Mouse (Mus musculus): ENCODE results near the gene Upf1. TPM values are rescaled to one million over a fixed set of nuclear protein-coding genes. Genes with fewer than 3 reads are reported as not detected.

Gene Upf1
- polyA plus RNA-seq, 1 experiment from 2014 or later: 18.1 TPM

DNA sequence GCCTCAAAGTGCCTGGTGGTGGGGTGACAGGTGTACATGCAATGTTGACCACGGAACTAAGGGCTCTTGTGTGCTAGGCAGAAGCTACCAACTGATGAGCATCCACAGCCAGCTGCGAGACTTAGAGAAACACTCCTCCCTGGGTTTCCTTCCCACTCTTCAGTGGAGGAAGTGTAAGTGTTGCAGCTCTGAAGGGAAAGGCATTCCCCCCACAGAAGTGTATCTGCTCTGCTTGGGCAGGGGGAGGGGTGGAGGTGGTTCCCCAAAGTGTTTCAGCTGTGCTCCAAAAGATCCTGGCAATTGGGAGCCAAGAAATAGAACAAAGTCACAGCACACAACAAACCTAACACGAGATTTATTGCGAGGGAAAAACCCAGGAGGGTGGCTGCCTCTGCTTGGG, 926 bp upstream of the Upf1 start:
- Histone ChIP-seq H3K4me3 (ENCODE audit: control insufficient read depth in 1 of 2, insufficient read depth in 1 of 2, low read depth in 1 of 2, low read length in 2 of 2) (peak overlapping the region in 1 of 2 experiments; percentile 99; a peak in 2 of 4 replicates), H3K4me1 (ENCODE audit: control insufficient read depth in 2 of 2, insufficient read depth in 2 of 2, low read length in 2 of 2) (peaks cover 25 to 34% of the 10 kb centered on the region in 2 experiments), H3K27me3 (ENCODE audit: control insufficient read depth, insufficient read depth, low read length) (no peaks in the 10 kb centered on the region), H3K36me3 (ENCODE audit: control insufficient read depth, insufficient read depth, low read length) (peaks cover 14% of the 10 kb centered on the region), H3K9me3 (ENCODE audit: control insufficient read depth, low read length) (no peaks in the 10 kb centered on the region), H3K9ac (ENCODE audit: low read length) (peak overlapping the region; percentile 71), H3K4me2 (ENCODE audit: low read length) (peak overlapping the region; percentile 78), H3K27ac (replicated peaks in 1 of 2; ENCODE audit: control insufficient read depth in 1 of 2, insufficient read depth in 1 of 2, low read depth in 2 of 2, low read length in 2 of 2) (peak overlapping the region in 1 of 2 experiments; percentile 68; a peak in 1 of 4 replicates)
- no peak for ATAC-seq (ENCODE audit: insufficient number of reproducible peaks, insufficient read depth, low FRiP score, low read depth)
- WGBS: 61% methylated on average over 4 of the region's 4 CpGs

DNA sequence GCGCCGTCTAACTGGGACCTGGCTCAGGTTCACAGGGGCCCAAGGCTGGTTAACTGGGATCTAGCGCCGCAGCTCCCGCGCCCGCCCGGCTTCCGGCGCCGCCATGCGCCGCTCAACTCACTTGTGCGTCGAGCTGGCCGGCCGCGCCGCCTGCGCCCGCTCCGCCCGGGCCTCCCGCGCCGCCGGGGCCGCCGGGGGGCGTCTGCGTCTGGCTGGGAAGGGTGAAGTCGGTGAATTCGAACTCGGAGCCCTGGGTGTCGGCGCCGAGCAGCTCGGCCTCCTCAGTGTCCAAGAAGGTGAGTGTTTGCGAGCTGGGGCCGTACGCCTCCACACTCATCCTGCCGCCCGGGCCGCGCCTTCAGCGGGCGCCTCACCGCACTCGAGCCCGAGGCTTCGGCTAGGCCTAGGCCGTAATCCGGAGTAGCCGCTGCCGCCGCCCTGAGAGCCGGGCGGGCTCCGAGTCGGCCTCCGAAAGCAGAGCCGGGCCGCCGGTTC, 374 bp downstream of the Upf1 start:
- H3K9me3 ChIP-seq (ENCODE audit: control insufficient read depth, low read length): no peaks in the 10 kb centered on the region
- peak overlapping the region; percentile 99 for H3K4me2 ChIP-seq (ENCODE audit: low read length)
- peak overlapping the region; percentile 80 to 99 for H3K4me3 ChIP-seq (ENCODE audit: control insufficient read depth in 1 of 2, insufficient read depth in 1 of 2, low read depth in 1 of 2, low read length in 2 of 2)
- peak; percentile 27 for ATAC-seq (ENCODE audit: insufficient number of reproducible peaks, insufficient read depth, low FRiP score, low read depth)
- H3K4me1 ChIP-seq (ENCODE audit: control insufficient read depth in 2 of 2, insufficient read depth in 2 of 2, low read length in 2 of 2): peaks cover 27 to 34% of the 10 kb centered on the region in 2 experiments
- H3K36me3 ChIP-seq (ENCODE audit: control insufficient read depth, insufficient read depth, low read length): peaks cover 25% of the 10 kb centered on the region
- H3K9ac ChIP-seq (ENCODE audit: low read length): peak overlapping the region; percentile 98
- peak overlapping the region in 1 of 2 experiments; percentile 88; a peak in 2 of 4 replicates for H3K27ac ChIP-seq (replicated peaks in 1 of 2; ENCODE audit: control insufficient read depth in 1 of 2, insufficient read depth in 1 of 2, low read depth in 2 of 2, low read length in 2 of 2)
- H3K27me3 ChIP-seq (ENCODE audit: control insufficient read depth, insufficient read depth, low read length): no peaks in the 10 kb centered on the region
- WGBS: under 1% methylated on average over 58 of the region's 64 CpGs

GRCm38 (mm10) chr8:70352000-70352384, 1.1 kb downstream of the Upf1 start:
- Histone ChIP-seq H3K4me2 (ENCODE audit: low read length) (peak overlapping the region; percentile 99), H3K9ac (ENCODE audit: low read length) (peak overlapping the region; percentile 98), H3K4me3 (ENCODE audit: control insufficient read depth in 1 of 2, insufficient read depth in 1 of 2, low read depth in 1 of 2, low read length in 2 of 2) (peak overlapping the region; percentile 80 to 99), H3K27ac (replicated peaks in 1 of 2; ENCODE audit: control insufficient read depth in 1 of 2, insufficient read depth in 1 of 2, low read depth in 2 of 2, low read length in 2 of 2) (peak overlapping the region in 1 of 2 experiments; percentile 88; a peak in 1 of 4 replicates), H3K4me1 (ENCODE audit: control insufficient read depth in 2 of 2, insufficient read depth in 2 of 2, low read length in 2 of 2) (peaks cover 27 to 34% of the 10 kb centered on the region in 2 experiments), H3K36me3 (ENCODE audit: control insufficient read depth, insufficient read depth, low read length) (peaks cover 25% of the 10 kb centered on the region), H3K9me3 (ENCODE audit: control insufficient read depth, low read length) (no peaks in the 10 kb centered on the region), H3K27me3 (ENCODE audit: control insufficient read depth, insufficient read depth, low read length) (no peaks in the 10 kb centered on the region)
- WGBS: 12% methylated on average over 3 of the region's 3 CpGs
- ATAC-seq (ENCODE audit: insufficient number of reproducible peaks, insufficient read depth, low FRiP score, low read depth): no peak

DNA sequence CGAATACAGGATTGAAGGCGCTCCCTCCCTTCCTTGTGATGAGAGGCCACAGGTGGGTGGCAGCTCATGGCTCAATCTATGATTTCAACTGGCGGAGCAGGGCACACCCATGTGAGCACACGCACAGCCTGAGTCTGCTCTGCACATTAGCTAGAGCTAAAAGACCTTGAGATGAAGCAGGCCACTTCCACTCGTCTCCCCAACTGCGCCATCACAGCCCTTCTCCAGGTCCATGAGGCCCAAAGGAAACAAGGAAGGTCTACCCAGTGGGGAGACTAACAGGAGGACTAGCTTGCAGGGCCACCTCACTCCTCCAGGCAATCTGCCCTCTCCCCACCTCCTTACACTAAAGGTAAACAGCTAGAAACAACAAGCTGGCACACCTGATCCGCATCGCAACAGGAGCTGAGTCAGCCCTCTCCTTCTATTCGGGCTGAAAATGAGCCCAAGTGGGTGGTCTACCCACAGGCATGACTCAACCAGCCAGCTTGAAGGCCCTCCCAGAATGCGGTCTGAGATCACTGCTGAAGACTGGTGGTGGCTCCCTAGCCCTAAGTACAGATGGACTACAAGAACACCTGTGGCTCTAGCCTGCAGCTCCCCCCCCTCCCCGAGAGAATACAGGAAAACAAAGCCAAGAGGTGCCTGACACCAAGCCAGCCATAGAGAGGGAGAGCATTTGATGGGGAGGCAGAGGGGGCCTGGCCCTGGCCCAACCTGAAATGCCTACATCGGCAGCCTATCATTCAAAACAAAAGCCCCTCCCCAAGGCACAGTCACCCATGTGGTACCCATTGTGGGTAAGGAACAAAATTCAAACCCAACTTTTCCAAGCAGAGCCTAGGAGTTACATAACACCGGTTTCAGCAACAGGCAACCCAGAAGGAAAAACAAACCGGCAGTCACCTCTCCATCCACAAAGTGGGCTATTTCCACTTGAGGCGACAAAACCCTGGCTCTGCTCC, 1.8 kb downstream of the Upf1 start:
- Histone ChIP-seq H3K4me3 (ENCODE audit: control insufficient read depth in 1 of 2, insufficient read depth in 1 of 2, low read depth in 1 of 2, low read length in 2 of 2) (peak overlapping the region; percentile 80 to 99), H3K9me3 (ENCODE audit: control insufficient read depth, low read length) (no peaks in the 10 kb centered on the region), H3K27ac (replicated peaks in 1 of 2; ENCODE audit: control insufficient read depth in 1 of 2, insufficient read depth in 1 of 2, low read depth in 2 of 2, low read length in 2 of 2) (no peak overlapping the region), H3K4me2 (ENCODE audit: low read length) (peak overlapping the region; percentile 99), H3K27me3 (ENCODE audit: control insufficient read depth, insufficient read depth, low read length) (no peaks in the 10 kb centered on the region), H3K36me3 (ENCODE audit: control insufficient read depth, insufficient read depth, low read length) (peaks cover 31% of the 10 kb centered on the region), H3K4me1 (ENCODE audit: control insufficient read depth in 2 of 2, insufficient read depth in 2 of 2, low read length in 2 of 2) (peaks cover 27 to 34% of the 10 kb centered on the region in 2 experiments), H3K9ac (ENCODE audit: low read length) (peak overlapping the region; percentile 98)
- no peak for ATAC-seq (ENCODE audit: insufficient number of reproducible peaks, insufficient read depth, low FRiP score, low read depth)
- 50% methylated on average over 15 of the region's 15 CpGs for WGBS

DNA sequence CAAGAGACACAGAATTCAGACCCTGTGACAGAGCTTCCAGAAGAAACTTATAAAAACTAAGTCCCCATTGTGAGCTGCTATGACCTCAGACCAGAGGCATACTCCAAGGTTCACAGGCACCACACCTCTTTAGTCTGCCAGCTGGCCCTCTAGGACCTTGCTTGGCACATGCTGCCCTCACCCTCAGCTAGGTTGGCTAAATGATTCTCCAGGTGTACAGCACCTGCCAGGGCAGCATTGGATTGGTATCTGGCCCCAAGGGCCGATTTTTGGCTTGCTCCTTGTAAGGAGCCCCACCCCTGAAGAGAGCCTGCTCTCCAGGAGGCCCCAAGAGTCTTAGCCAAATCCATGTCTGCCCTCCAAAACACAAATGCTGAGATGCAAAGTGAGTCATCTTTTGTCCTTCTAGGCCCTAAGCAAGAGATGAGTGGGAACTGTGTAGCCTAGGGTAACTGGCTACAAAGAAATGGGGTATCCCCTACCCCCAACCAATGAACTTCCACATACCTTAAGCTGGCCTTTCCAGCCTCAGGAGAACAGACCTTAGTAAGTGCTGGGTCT, 5.1 kb downstream of the Upf1 start:
- no peak for ATAC-seq (ENCODE audit: insufficient number of reproducible peaks, insufficient read depth, low FRiP score, low read depth)

DNA sequence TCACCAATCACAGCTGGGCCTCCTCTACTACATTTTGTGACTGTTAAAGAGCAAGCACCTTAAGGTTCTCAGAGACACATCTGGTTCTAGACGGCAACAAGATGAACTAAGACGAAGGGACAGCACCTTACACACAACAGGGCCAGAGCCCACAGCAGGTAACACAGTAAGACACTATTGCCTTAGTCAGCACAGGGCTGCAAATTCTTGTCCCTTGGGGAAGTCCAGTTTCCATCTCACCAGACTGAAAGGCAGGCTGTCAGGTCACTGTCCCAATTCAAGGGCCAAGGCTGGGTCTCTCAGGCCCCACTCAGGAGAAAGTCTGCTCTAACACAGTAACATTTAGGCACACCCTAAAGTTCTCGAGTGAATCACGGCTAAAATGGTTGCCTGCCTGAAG, 5.6 kb downstream of the Upf1 start:
- no peaks in the 10 kb centered on the region for H3K27me3 ChIP-seq (ENCODE audit: control insufficient read depth, insufficient read depth, low read length)
- no peaks in the 10 kb centered on the region for H3K9me3 ChIP-seq (ENCODE audit: control insufficient read depth, low read length)
- H3K27ac ChIP-seq (replicated peaks in 1 of 2; ENCODE audit: control insufficient read depth in 1 of 2, insufficient read depth in 1 of 2, low read depth in 2 of 2, low read length in 2 of 2): no peak overlapping the region
- peaks cover 20 to 27% of the 10 kb centered on the region in 2 experiments for H3K4me1 ChIP-seq (ENCODE audit: control insufficient read depth in 2 of 2, insufficient read depth in 2 of 2, low read length in 2 of 2)
- WGBS: 84% methylated on average over 4 of the region's 4 CpGs
- H3K36me3 ChIP-seq (ENCODE audit: control insufficient read depth, insufficient read depth, low read length): peaks cover 55% of the 10 kb centered on the region
- no peak for ATAC-seq (ENCODE audit: insufficient number of reproducible peaks, insufficient read depth, low FRiP score, low read depth)
- no peak overlapping the region for H3K4me3 ChIP-seq (ENCODE audit: control insufficient read depth in 1 of 2, insufficient read depth in 1 of 2, low read depth in 1 of 2, low read length in 2 of 2)
- no peak overlapping the region for H3K4me2 ChIP-seq (ENCODE audit: low read length)
- no peak overlapping the region for H3K9ac ChIP-seq (ENCODE audit: low read length)

More for the DNA sequence above, 5.1 kb downstream of the Upf1 start:
- no peak overlapping the region for H3K4me3 ChIP-seq (ENCODE audit: control insufficient read depth in 1 of 2, insufficient read depth in 1 of 2, low read depth in 1 of 2, low read length in 2 of 2)
- no peak overlapping the region for H3K27ac ChIP-seq (replicated peaks in 1 of 2; ENCODE audit: control insufficient read depth in 1 of 2, insufficient read depth in 1 of 2, low read depth in 2 of 2, low read length in 2 of 2)
- no peak overlapping the region for H3K9ac ChIP-seq (ENCODE audit: low read length)
- H3K4me2 ChIP-seq (ENCODE audit: low read length): no peak overlapping the region
- no peaks in the 10 kb centered on the region for H3K27me3 ChIP-seq (ENCODE audit: control insufficient read depth, insufficient read depth, low read length)
- H3K36me3 ChIP-seq (ENCODE audit: control insufficient read depth, insufficient read depth, low read length): peaks cover 50% of the 10 kb centered on the region
- WGBS: 67% methylated on average over 1 of the region's 1 CpGs
- peaks cover 20 to 28% of the 10 kb centered on the region in 2 experiments for H3K4me1 ChIP-seq (ENCODE audit: control insufficient read depth in 2 of 2, insufficient read depth in 2 of 2, low read length in 2 of 2)
- H3K9me3 ChIP-seq (ENCODE audit: control insufficient read depth, low read length): no peaks in the 10 kb centered on the region

DNA sequence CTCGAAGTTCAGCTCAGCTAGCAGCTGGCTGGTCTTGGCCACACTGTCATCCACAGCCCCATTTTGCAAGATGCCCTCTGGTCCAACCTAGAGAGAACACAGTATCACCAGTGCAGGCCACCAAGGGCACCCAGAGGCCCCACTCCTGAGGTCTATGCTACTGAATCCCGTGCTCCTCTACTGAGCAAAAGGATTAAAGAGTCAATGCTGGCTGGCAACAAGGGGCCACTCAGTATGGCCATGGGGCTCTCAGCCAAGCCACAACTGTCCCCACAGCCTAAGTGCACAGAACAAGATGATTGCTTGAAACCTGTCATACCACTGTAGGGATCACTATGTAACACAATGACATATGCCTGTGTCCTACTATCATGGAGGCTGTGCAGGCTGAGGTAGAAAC, 8.8 kb downstream of the Upf1 start:
- no peak for ATAC-seq (ENCODE audit: insufficient number of reproducible peaks, insufficient read depth, low FRiP score, low read depth)
- H3K27me3 ChIP-seq (ENCODE audit: control insufficient read depth, insufficient read depth, low read length): no peaks in the 10 kb centered on the region
- 73% methylated on average over 2 of the region's 2 CpGs for whole genome bisulfite sequencing
- H3K9ac ChIP-seq (ENCODE audit: low read length): no peak overlapping the region
- H3K4me1 ChIP-seq (ENCODE audit: control insufficient read depth in 2 of 2, insufficient read depth in 2 of 2, low read length in 2 of 2): peaks cover 0 to 3% of the 10 kb centered on the region in 2 experiments; a peak in 2 of 4 replicates
- H3K27ac ChIP-seq (replicated peaks in 1 of 2; ENCODE audit: control insufficient read depth in 1 of 2, insufficient read depth in 1 of 2, low read depth in 2 of 2, low read length in 2 of 2): no peak overlapping the region
- peaks cover 75% of the 10 kb centered on the region for H3K36me3 ChIP-seq (ENCODE audit: control insufficient read depth, insufficient read depth, low read length)
- H3K9me3 ChIP-seq (ENCODE audit: control insufficient read depth, low read length): no peaks in the 10 kb centered on the region
- no peak overlapping the region for H3K4me2 ChIP-seq (ENCODE audit: low read length)
- no peak overlapping the region for H3K4me3 ChIP-seq (ENCODE audit: control insufficient read depth in 1 of 2, insufficient read depth in 1 of 2, low read depth in 1 of 2, low read length in 2 of 2)

Data from heart, embryonic 14.5 days (tissue).